Mouse (Mus musculus): ENCODE measurements around the gene Dclk2. TPM values are rescaled to one million over a fixed set of nuclear protein-coding genes. Genes with fewer than 3 reads are reported as not detected.

The Dclk2 gene
- total and polyA plus RNA-seq, 3 experiments, result under 0.01 to 0.17 TPM; not detected in 1

- no peak overlapping the region for H3K4me3 ChIP-seq (ENCODE audit: control insufficient read depth in 1 of 2, insufficient read depth in 1 of 2, low read depth in 2 of 2, low read length in 2 of 2)
- no peaks in the 10 kb centered on the region for H3K9me3 ChIP-seq (replicated peaks; ENCODE audit: insufficient read depth, low read length)
- TF ChIP-seq CHD2 (IDR thresholded peaks at IDR 0.05; ENCODE audit: low read length), result no peak
- no peak for TF ChIP-seq E2F4 (IDR thresholded peaks at IDR 0.05; ENCODE audit: borderline replicate concordance, low read depth, low read length)
- TF ChIP-seq ZMIZ1 (IDR thresholded peaks at IDR 0.05; ENCODE audit: low read depth, low read length), result no peak
- no peak for TF ChIP-seq MYC (IDR thresholded peaks at IDR 0.05; ENCODE audit: low read depth, low read length)
- no peak for TF ChIP-seq NELFE (IDR thresholded peaks at IDR 0.05; ENCODE audit: low read depth, low read length)
- TF ChIP-seq GABPA (IDR thresholded peaks at IDR 0.05; ENCODE audit: low read depth, low read length), result no peak
- TF ChIP-seq NRF1 (IDR thresholded peaks at IDR 0.05; ENCODE audit: insufficient read depth, low read depth, low read length, poor library complexity, severe bottlenecking), result no peak
- TF ChIP-seq TCF12 (IDR thresholded peaks at IDR 0.05; ENCODE audit: low read depth, low read length), result no peak
- no peaks in the 10 kb centered on the region for H3K36me3 ChIP-seq (ENCODE audit: control insufficient read depth in 1 of 2, insufficient read depth in 2 of 2, low read length in 2 of 2)
- DNase-seq (ENCODE audit: low read depth, low spot score), result no peak
- H3K27me3 ChIP-seq (ENCODE audit: control insufficient read depth in 1 of 2, insufficient read depth in 2 of 2, low read length in 2 of 2), result no peaks in the 10 kb centered on the region
- H3K27ac ChIP-seq (ENCODE audit: control insufficient read depth, low read depth, low read length), result no peak overlapping the region
- H3K79me2 ChIP-seq (ENCODE audit: control insufficient read depth, insufficient read depth, low read length, poor library complexity), result no peaks in the 10 kb centered on the region
- no peaks in the 10 kb centered on the region for H3K4me1 ChIP-seq (ENCODE audit: control insufficient read depth in 1 of 2, insufficient read depth in 2 of 2, low read length in 2 of 2)
- H3K9ac ChIP-seq (ENCODE audit: control insufficient read depth, low read depth, low read length, poor library complexity, severe bottlenecking), result no peak overlapping the region
These were observed 30.0 kb upstream of the Dclk2 start for GRCm38 (mm10) chr3:86950652-86951051.

GRCm38 (mm10) chr3:86936254-86936836 lies 15.7 kb upstream of the Dclk2 start:
- TF ChIP-seq ZC3H11A (IDR thresholded peaks at IDR 0.05; ENCODE audit: low read depth, low read length), result no peak
- TF ChIP-seq UBTF (IDR thresholded peaks at IDR 0.05; ENCODE audit: borderline replicate concordance, insufficient read depth, low read depth, low read length), result no peak
- TF ChIP-seq MAFK (IDR thresholded peaks at IDR 0.05; ENCODE audit: borderline replicate concordance, low read depth, low read length), result no peak
- no peak for TF ChIP-seq MYC (IDR thresholded peaks at IDR 0.05; ENCODE audit: low read depth, low read length)
- TF ChIP-seq RAD21 (IDR thresholded peaks at IDR 0.05; ENCODE audit: low read depth, low read length), result no peak
- TF ChIP-seq POLR2AphosphoS2 (IDR thresholded peaks at IDR 0.05; ENCODE audit: low read length), result no peak
- no peak for TF ChIP-seq TBP (IDR thresholded peaks at IDR 0.05; ENCODE audit: low read depth, low read length)
- TF ChIP-seq SIN3A (IDR thresholded peaks at IDR 0.05; ENCODE audit: low read length), result no peak
- TF ChIP-seq SMC3 (IDR thresholded peaks at IDR 0.05; ENCODE audit: low read depth, low read length), result no peak
- no peak for TF ChIP-seq CHD1 (IDR thresholded peaks at IDR 0.05; ENCODE audit: low read depth, low read length)
- TF ChIP-seq MAZ (IDR thresholded peaks at IDR 0.05; ENCODE audit: low read depth, low read length), result no peak
- no peak for TF ChIP-seq BHLHE40 (IDR thresholded peaks at IDR 0.05; ENCODE audit: borderline replicate concordance, low read depth, low read length)
- TF ChIP-seq GATA1 (IDR thresholded peaks at IDR 0.05; ENCODE audit: low read depth, low read length), result no peak
- TF ChIP-seq NRF1 (IDR thresholded peaks at IDR 0.05; ENCODE audit: insufficient read depth, low read depth, low read length, poor library complexity, severe bottlenecking), result no peak
- no peak for TF ChIP-seq JUND (IDR thresholded peaks at IDR 0.05; ENCODE audit: low read depth, low read length)
- TF ChIP-seq CHD2 (IDR thresholded peaks at IDR 0.05; ENCODE audit: low read length), result no peak
- Histone ChIP-seq H3K4me1 (ENCODE audit: control insufficient read depth in 1 of 2, insufficient read depth in 2 of 2, low read length in 2 of 2) (no peaks in the 10 kb centered on the region), H3K27me3 (ENCODE audit: control insufficient read depth in 1 of 2, insufficient read depth in 2 of 2, low read length in 2 of 2) (no peaks in the 10 kb centered on the region), H3K36me3 (ENCODE audit: control insufficient read depth in 1 of 2, insufficient read depth in 2 of 2, low read length in 2 of 2) (no peaks in the 10 kb centered on the region), H3K9me3 (replicated peaks; ENCODE audit: insufficient read depth, low read length) (no peaks in the 10 kb centered on the region), H3K27ac (ENCODE audit: control insufficient read depth, low read depth, low read length) (no peak overlapping the region), H3K9ac (ENCODE audit: control insufficient read depth, low read depth, low read length, poor library complexity, severe bottlenecking) (no peak overlapping the region), H3K79me2 (ENCODE audit: control insufficient read depth, insufficient read depth, low read length, poor library complexity) (no peaks in the 10 kb centered on the region), H3K4me3 (ENCODE audit: control insufficient read depth in 1 of 2, insufficient read depth in 1 of 2, low read depth in 2 of 2, low read length in 2 of 2) (no peak overlapping the region)
- no peak for DNase-seq (ENCODE audit: low read depth, low spot score)
